Mouse (Mus musculus) 3134 (cell line): Measurements from ENCODE around the gene Mtss1l.

Experiments
- DNase-seq: peaks from one replicate; pipeline ENCODE4 v3.0.0-alpha.2; 2011; ENCODE audit warnings: low spot score; ENCODE audit not compliant: insufficient read length; ENCODE audit errors: extremely low read depth

Gene Mtss1l

GRCm38 (mm10) chr8:110731346-110731859, 10.1 kb downstream of the Mtss1l start:
- DNase-seq: no peak

GRCm38 (mm10) chr8:110733036-110733435, 11.8 kb downstream of the Mtss1l start:
- no peak for DNase-seq

- no peak for DNase-seq
These were observed 17.4 kb downstream of the Mtss1l start for GRCm38 (mm10) chr8:110738591-110739195.

GRCm38 (mm10) chr8:110740629-110741175, 19.4 kb downstream of the Mtss1l start:
- no peak for DNase-seq

- no peak for DNase-seq
These were observed 20.7 kb downstream of the Mtss1l start for GRCm38 (mm10) chr8:110741816-110742451.

GRCm38 (mm10) chr8:110742452-110742818, 21.2 kb downstream of the Mtss1l start:
- DNase-seq: no peak

- no peak for DNase-seq
These were observed 23.9 kb downstream of the Mtss1l start for GRCm38 (mm10) chr8:110745162-110745561.

- no peak for DNase-seq
These were observed 25.4 kb downstream of the Mtss1l start for GRCm38 (mm10) chr8:110746661-110747060.

- no peak for DNase-seq
These were observed 28.4 kb downstream of the Mtss1l start for GRCm38 (mm10) chr8:110749500-110750170.

GRCm38 (mm10) chr8:110750269-110750668, 29.0 kb downstream of the Mtss1l start:
- no peak for DNase-seq

GRCm38 (mm10) chr8:110751490-110751889, 30.2 kb downstream of the Mtss1l start:
- DNase-seq: no peak

GRCm38 (mm10) chr8:110754713-110755112, 33.4 kb downstream of the Mtss1l start:
- DNase-seq: no peak

- DNase-seq: no peak
These were observed 34.4 kb downstream of the Mtss1l start for GRCm38 (mm10) chr8:110755511-110756170.

GRCm38 (mm10) chr8:110756196-110756595, 34.9 kb downstream of the Mtss1l start:
- no peak for DNase-seq

GRCm38 (mm10) chr8:110760280-110760940, 39.1 kb downstream of the Mtss1l start:
- DNase-seq: no peak

- no peak for DNase-seq
These were observed 39.9 kb downstream of the Mtss1l start for GRCm38 (mm10) chr8:110761185-110761584.

GRCm38 (mm10) chr8:110761988-110762387, 40.7 kb downstream of the Mtss1l start:
- DNase-seq: no peak

- DNase-seq: no peak
These were observed 43.4 kb downstream of the Mtss1l start for GRCm38 (mm10) chr8:110764671-110765070.

- DNase-seq: no peak
These were observed 46.0 kb downstream of the Mtss1l start for GRCm38 (mm10) chr8:110767261-110767660.

GRCm38 (mm10) chr8:110772452-110772851, 51.2 kb downstream of the Mtss1l start:
- DNase-seq: no peak
